Mouse (Mus musculus) hindbrain, embryonic 12.5 days (tissue): ENCODE data around the gene Med20. TPM values are rescaled to one million over a fixed set of nuclear protein-coding genes. Genes with fewer than 3 reads are reported as not detected.
A peak's percentile ranks its signal among the peaks of the same experiment; 100 is the strongest.

Experiments
- ATAC-seq: fragments of 200-750 bp; cut with Nextera tagmentation; 2 replicates; pipeline ENCODE4 v1.8.0; 2017; ENCODE audit warnings: moderate TSS enrichment; ENCODE audit not compliant: low FRiP score
- H3K27ac ChIP-seq: fragments of 300-500 bp; sonication (generic); 2 replicates; pipeline ENCODE4 v1.5.1; 2016; ENCODE audit warnings: mild to moderate bottlenecking
- H3K27me3 ChIP-seq: fragments of 300-500 bp; sonication (generic); 2 replicates; pipeline ENCODE4 v1.6.1; 2016; ENCODE audit warnings: mild to moderate bottlenecking
- H3K36me3 ChIP-seq: fragments of 300-500 bp; sonication (generic); 2 replicates; pipeline ENCODE4 v1.6.1; 2016; ENCODE audit warnings: mild to moderate bottlenecking
- H3K4me1 ChIP-seq: fragments of 300-500 bp; sonication (generic); 2 replicates; pipeline ENCODE4 v1.6.1; 2016
- H3K4me2 ChIP-seq: fragments of 300-500 bp; sonication (generic); replicated peaks from 2 replicates; pipeline ENCODE4 v1.6.1; 2016; ENCODE audit warnings: mild to moderate bottlenecking
- H3K4me3 ChIP-seq: fragments of 300-500 bp; sonication (generic); 2 replicates; pipeline ENCODE4 v1.5.1; 2016; ENCODE audit warnings: mild to moderate bottlenecking
- H3K9ac ChIP-seq: fragments of 300-500 bp; sonication (generic); 2 replicates; pipeline ENCODE4 v1.6.1; 2016; ENCODE audit warnings: mild to moderate bottlenecking, moderate library complexity
- H3K9me3 ChIP-seq: fragments of 300-500 bp; sonication (generic); replicated peaks from 2 replicates; pipeline ENCODE4 v1.6.1; 2016; ENCODE audit warnings: mild to moderate bottlenecking
- WGBS: fragments of 180-500 bp; shearing (Covaris S2); methylation state at CpG from one replicate; pipeline ENCODE4 v1.1.7; 2016; 5-methylcytosine and 5-hydroxymethylcytosine counted together
- polyA plus RNA-seq: library from polyadenylated mRNA; unstranded; fragments of >200 nt; fragmentation: Nextera tagmentation; extraction: Ambion mirVana; gene quantifications from 2 replicates; pipeline ENCODE4 v1.2.1, GENCODE M21; 2016

Med20 gene
- 38.8 and 39.0 TPM in 2 replicates for polyA plus RNA-seq

- Histone ChIP-seq H3K4me2 (peak within 1 kb of the TSS; percentile 91), H3K9me3 (no peaks in the 10 kb centered on the region), H3K36me3 (peaks cover 36% of the 10 kb centered on the region), H3K4me3 (peak within 1 kb of the TSS; percentile 75), H3K27ac (peak within 1 kb of the TSS; percentile 73), H3K27me3 (no peaks in the 10 kb centered on the region), H3K4me1 (peaks cover 28% of the 10 kb centered on the region), H3K9ac (peak within 1 kb of the TSS; percentile 83)
- under 1% methylated on average over 59 of the region's 59 CpGs for WGBS
- peak; percentile 91 for ATAC-seq
Measured at GRCm38 (mm10) chr17:47610849-47611660, at the start of gene Med20, which contains the start of the genes Bysl and Gm20517. Med20 (plus strand) TSS chr17:47611582. Bysl (minus strand) TSS chr17:47611492. Gm20517 (plus strand) TSS chr17:47611589.

- Histone ChIP-seq H3K9ac (no peak overlapping the region), H3K36me3 (no peaks in the 10 kb centered on the region), H3K4me1 (peaks cover 3% of the 10 kb centered on the region), H3K27me3 (no peaks in the 10 kb centered on the region), H3K9me3 (no peaks in the 10 kb centered on the region), H3K4me2 (no peak overlapping the region), H3K4me3 (no peak overlapping the region), H3K27ac (no peak overlapping the region)
- 78% methylated on average over 6 of the region's 6 CpGs for WGBS
- ATAC-seq = no peak
Measured at GRCm38 (mm10) chr17:47562875-47563274, 48.5 kb upstream of the Med20 start.

DNA sequence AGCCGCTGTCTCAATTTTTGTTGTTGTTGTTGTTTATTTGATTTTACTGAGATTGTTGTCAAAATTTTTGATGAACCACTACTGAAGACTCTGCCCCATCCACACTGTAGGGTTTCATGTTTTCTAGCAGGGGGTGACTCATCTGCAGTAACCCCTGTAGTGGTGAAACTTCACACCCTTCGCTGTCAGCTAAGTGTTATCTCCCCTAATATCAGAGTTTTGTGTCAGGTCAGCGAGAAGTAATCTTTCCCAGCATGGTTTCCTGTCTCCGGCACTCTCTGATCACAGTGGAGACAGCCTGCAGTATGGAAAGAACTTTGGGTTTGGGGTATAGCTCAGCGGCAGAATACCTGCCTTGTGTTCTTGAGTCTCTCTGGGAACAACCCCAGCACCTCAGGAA, 46.8 kb upstream of the Med20 start:
- H3K36me3 ChIP-seq = no peaks in the 10 kb centered on the region
- H3K27ac ChIP-seq = no peak overlapping the region
- no peaks in the 10 kb centered on the region for H3K9me3 ChIP-seq
- H3K27me3 ChIP-seq = no peaks in the 10 kb centered on the region
- no peak for ATAC-seq
- no peak overlapping the region for H3K4me2 ChIP-seq
- H3K4me3 ChIP-seq = no peak overlapping the region
- peaks cover 8% of the 10 kb centered on the region for H3K4me1 ChIP-seq
- 86% methylated on average over 5 of the region's 5 CpGs for WGBS
- no peak overlapping the region for H3K9ac ChIP-seq

GRCm38 (mm10) chr17:47566133-47566532, 45.2 kb upstream of the Med20 start:
- Histone ChIP-seq H3K4me3 (no peak overlapping the region), H3K9me3 (no peaks in the 10 kb centered on the region), H3K36me3 (no peaks in the 10 kb centered on the region), H3K9ac (no peak overlapping the region), H3K4me1 (peaks cover 8% of the 10 kb centered on the region), H3K27me3 (no peaks in the 10 kb centered on the region), H3K4me2 (no peak overlapping the region), H3K27ac (no peak overlapping the region)
- peak; percentile 63 for ATAC-seq
- 18% methylated on average over 2 of the region's 2 CpGs for WGBS

DNA sequence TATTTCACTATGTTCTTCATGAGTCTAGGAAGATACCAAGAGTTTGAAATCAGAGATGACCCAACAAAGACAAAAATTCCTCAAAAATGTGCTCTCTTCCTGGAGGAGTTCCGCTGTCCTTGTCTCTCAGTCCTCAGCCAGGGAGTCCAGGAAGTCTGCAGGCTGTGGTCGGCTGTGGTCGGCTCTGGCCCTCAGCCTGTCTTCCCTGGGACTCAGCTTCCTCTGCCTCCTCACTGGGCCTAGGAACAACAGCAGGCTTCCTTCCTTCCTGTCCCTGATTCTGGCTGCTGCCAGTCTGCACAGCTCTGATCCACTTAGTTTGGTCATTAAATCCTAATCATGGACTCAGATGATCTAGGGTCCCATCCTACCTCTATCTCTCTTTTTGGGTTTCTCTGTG, 44.1 kb upstream of the Med20 start:
- Histone ChIP-seq H3K4me3 (no peak overlapping the region), H3K27ac (no peak overlapping the region), H3K9me3 (no peaks in the 10 kb centered on the region), H3K9ac (no peak overlapping the region), H3K4me1 (peaks cover 10% of the 10 kb centered on the region), H3K4me2 (no peak overlapping the region), H3K36me3 (no peaks in the 10 kb centered on the region), H3K27me3 (no peaks in the 10 kb centered on the region)
- WGBS = 70% methylated on average over 3 of the region's 3 CpGs
- ATAC-seq = no peak

GRCm38 (mm10) chr17:47568389-47568788, 43.0 kb upstream of the Med20 start:
- Histone ChIP-seq H3K27ac (no peak overlapping the region), H3K9me3 (no peaks in the 10 kb centered on the region), H3K4me3 (no peak overlapping the region), H3K4me1 (peaks cover 10% of the 10 kb centered on the region), H3K4me2 (no peak overlapping the region), H3K9ac (no peak overlapping the region), H3K36me3 (no peaks in the 10 kb centered on the region), H3K27me3 (no peaks in the 10 kb centered on the region)
- 95% methylated on average over 3 of the region's 3 CpGs for WGBS
- ATAC-seq = no peak

DNA sequence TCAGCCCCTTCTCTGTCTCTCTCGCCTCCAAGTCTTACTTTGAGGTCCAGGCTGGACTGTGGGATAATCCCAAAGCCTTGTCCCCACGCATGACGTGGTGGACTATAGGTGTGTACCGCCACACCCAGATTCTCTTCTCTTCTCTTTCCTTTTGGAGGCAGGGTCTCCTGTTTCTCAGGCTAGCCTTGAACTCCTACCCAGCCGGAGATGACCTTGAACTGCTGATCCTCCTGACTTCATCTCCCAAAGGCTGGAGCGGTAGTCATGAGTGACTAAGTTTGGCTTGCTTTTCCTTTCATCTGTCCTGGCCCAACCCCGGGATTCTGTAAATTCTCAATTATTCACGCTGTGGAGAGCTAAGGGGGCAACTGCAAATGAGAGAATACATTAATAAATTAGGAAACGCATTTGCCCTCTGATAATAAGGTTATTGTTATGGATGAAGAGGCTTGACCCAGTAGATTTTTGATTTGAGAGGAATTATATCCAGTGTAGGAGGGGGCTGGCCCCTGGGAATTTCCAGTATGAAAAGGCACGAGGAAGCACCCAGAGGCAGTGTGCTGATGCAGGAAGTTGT, 42.3 kb upstream of the Med20 start:
- 57% methylated on average over 10 of the region's 10 CpGs for WGBS
- no peak overlapping the region for H3K4me3 ChIP-seq
- H3K27ac ChIP-seq = no peak overlapping the region
- peak; percentile 46 for ATAC-seq
- no peak overlapping the region for H3K9ac ChIP-seq
- no peaks in the 10 kb centered on the region for H3K9me3 ChIP-seq
- H3K4me2 ChIP-seq = no peak overlapping the region
- H3K27me3 ChIP-seq = no peaks in the 10 kb centered on the region
- H3K4me1 ChIP-seq = peaks cover 10% of the 10 kb centered on the region
- H3K36me3 ChIP-seq = no peaks in the 10 kb centered on the region

- Histone ChIP-seq H3K4me2 (no peak overlapping the region), H3K4me1 (peaks cover 7% of the 10 kb centered on the region; the same call in 1 of the 2 replicates), H3K27ac (no peak overlapping the region), H3K36me3 (no peaks in the 10 kb centered on the region), H3K9me3 (no peaks in the 10 kb centered on the region), H3K4me3 (no peak overlapping the region), H3K27me3 (no peaks in the 10 kb centered on the region), H3K9ac (no peak overlapping the region)
- 18% methylated on average over 7 of the region's 7 CpGs for WGBS
- no peak for ATAC-seq
Measured at GRCm38 (mm10) chr17:47571621-47572020, 39.8 kb upstream of the Med20 start.

DNA sequence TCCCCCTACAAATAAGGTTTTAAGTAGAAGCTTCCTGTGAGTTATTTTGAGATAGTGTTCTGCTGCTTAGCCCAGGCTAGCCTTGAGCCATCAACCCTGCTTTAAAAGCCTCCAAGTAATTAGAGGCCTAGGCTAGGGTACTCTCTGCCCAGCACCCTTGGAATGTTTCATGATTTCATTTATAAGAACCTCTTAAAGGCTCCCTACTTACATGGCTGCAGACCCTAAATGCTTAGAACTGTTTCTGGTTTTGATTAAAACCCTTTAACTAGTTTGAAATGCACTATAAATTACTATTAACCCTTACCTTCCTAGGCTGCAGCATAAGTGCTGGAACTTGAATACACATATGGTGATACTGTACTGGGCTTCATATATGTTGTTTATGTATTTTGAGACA, 38.9 kb upstream of the Med20 start:
- Histone ChIP-seq H3K4me3 (no peak overlapping the region), H3K9me3 (no peaks in the 10 kb centered on the region), H3K27ac (no peak overlapping the region), H3K36me3 (no peaks in the 10 kb centered on the region), H3K4me2 (no peak overlapping the region), H3K27me3 (no peaks in the 10 kb centered on the region), H3K4me1 (peaks cover 7% of the 10 kb centered on the region; the same call in 1 of the 2 replicates), H3K9ac (no peak overlapping the region)
- no peak for ATAC-seq

- Histone ChIP-seq H3K4me1 (peaks cover 4% of the 10 kb centered on the region; the same call in 1 of the 2 replicates), H3K4me2 (no peak overlapping the region), H3K27me3 (no peaks in the 10 kb centered on the region), H3K9me3 (no peaks in the 10 kb centered on the region), H3K4me3 (no peak overlapping the region), H3K9ac (no peak overlapping the region), H3K27ac (no peak overlapping the region), H3K36me3 (no peaks in the 10 kb centered on the region)
- ATAC-seq = no peak
- 78% methylated on average over 8 of the region's 8 CpGs for WGBS
Measured at GRCm38 (mm10) chr17:47574028-47574427, 37.4 kb upstream of the Med20 start.

DNA sequence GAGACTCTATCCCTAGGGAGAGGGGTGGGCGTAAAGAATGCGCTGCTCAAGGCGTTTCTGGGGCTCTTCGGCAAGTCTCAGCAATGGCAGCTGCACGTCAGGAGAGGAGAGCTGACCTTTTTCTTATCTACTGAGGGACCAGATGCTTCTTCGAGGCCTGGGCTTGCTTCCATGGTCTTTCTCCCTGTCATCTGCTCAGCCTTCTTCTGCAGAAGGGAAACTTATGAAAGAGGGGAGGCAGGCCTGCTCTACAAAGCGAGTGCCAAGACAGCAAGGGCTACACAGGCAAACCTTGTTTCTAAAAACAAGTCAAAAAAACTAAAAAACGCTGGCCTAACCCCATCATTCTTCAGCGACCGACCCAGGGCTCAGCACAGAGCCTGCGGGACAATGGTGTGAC, 36.6 kb upstream of the Med20 start:
- Histone ChIP-seq H3K4me3 (no peak overlapping the region), H3K27me3 (no peaks in the 10 kb centered on the region), H3K27ac (no peak overlapping the region), H3K4me2 (no peak overlapping the region), H3K9ac (no peak overlapping the region), H3K4me1 (peaks cover 2% of the 10 kb centered on the region; the same call in 1 of the 2 replicates), H3K36me3 (no peaks in the 10 kb centered on the region), H3K9me3 (no peaks in the 10 kb centered on the region)
- 69% methylated on average over 11 of the region's 11 CpGs for WGBS
- ATAC-seq = no peak

- WGBS = 90% methylated on average over 6 of the region's 6 CpGs
- Histone ChIP-seq H3K4me2 (no peak overlapping the region), H3K27me3 (no peaks in the 10 kb centered on the region)
Measured at GRCm38 (mm10) chr17:47578655-47579054, 32.7 kb upstream of the Med20 start.

More at GRCm38 (mm10) chr17:47578655-47579054, 32.7 kb upstream of the Med20 start:
- Histone ChIP-seq H3K4me3 (no peak overlapping the region), H3K27ac (no peak overlapping the region), H3K9me3 (no peaks in the 10 kb centered on the region), H3K36me3 (no peaks in the 10 kb centered on the region), H3K9ac (no peak overlapping the region), H3K4me1 (no peaks in the 10 kb centered on the region)
- ATAC-seq = no peak
